Mouse (Mus musculus) T-helper 17 cell (primary cell): ENCODE results near the gene Papln.

Source experiments
- in situ Hi-C, 2 experiments: fragments of 300-600 bp; cut with MboI, MseI; formaldehyde crosslinking; loops; 1 replicate in 1 of 2; 2 replicates in 1 of 2; pipeline ENCODE4 v1.15.1; 2025; ENCODE audit warnings: high pct_unique_total_duplicates in 2 of 2

Gene Papln

GRCm38 (mm10) chr12:83763311-83764043 is at the start of gene Papln:
Gene Papln (plus strand): TSS chr12:83763634.
- in situ Hi-C loops = loop anchor here in 1 of 2 experiments (25.0 kb wide), 1 partner anchor 651 kb away; no protein-coding TSS in a partner anchor

- in situ Hi-C loops = no loop called here
These were observed 49.7 kb upstream of the Papln start for GRCm38 (mm10) chr12:83713749-83714148.

GRCm38 (mm10) chr12:83716416-83717184 is 46.8 kb upstream of the Papln start:
- in situ Hi-C loops = no loop called here

GRCm38 (mm10) chr12:83719431-83719830 is 44.0 kb upstream of the Papln start:
- in situ Hi-C loops = no loop called here

GRCm38 (mm10) chr12:83721281-83721680 is 42.2 kb upstream of the Papln start:
- in situ Hi-C loops = no loop called here

- in situ Hi-C loops = no loop called here
These were observed 40.4 kb upstream of the Papln start for GRCm38 (mm10) chr12:83723037-83723436.

- in situ Hi-C loops = no loop called here
These were observed 36.7 kb upstream of the Papln start for GRCm38 (mm10) chr12:83726510-83727308.

- in situ Hi-C loops = no loop called here
These were observed 31.2 kb upstream of the Papln start for GRCm38 (mm10) chr12:83732225-83732624.

- in situ Hi-C loops = no loop called here
These were observed 29.4 kb upstream of the Papln start for GRCm38 (mm10) chr12:83734047-83734446.

- in situ Hi-C loops = no loop called here
These were observed 27.2 kb upstream of the Papln start for GRCm38 (mm10) chr12:83736236-83736635.

- in situ Hi-C loops = no loop called here
These were observed 24.8 kb upstream of the Papln start for GRCm38 (mm10) chr12:83738651-83739050.

- in situ Hi-C loops = no loop called here
These were observed 21.7 kb upstream of the Papln start for GRCm38 (mm10) chr12:83741722-83742121.

- in situ Hi-C loops = no loop called here
These were observed 20.6 kb upstream of the Papln start for GRCm38 (mm10) chr12:83742834-83743233.

- in situ Hi-C loops = no loop called here
These were observed 19.7 kb upstream of the Papln start for GRCm38 (mm10) chr12:83743712-83744111.

GRCm38 (mm10) chr12:83749186-83749585 is 14.2 kb upstream of the Papln start:
- in situ Hi-C loops = no loop called here

- in situ Hi-C loops = loop anchor here in 1 of 2 experiments (25.0 kb wide), 1 partner anchor 640 kb away; no protein-coding TSS in a partner anchor
These were observed 10.9 kb upstream of the Papln start for GRCm38 (mm10) chr12:83752495-83752894.

GRCm38 (mm10) chr12:83758735-83759134 is 4.7 kb upstream of the Papln start:
- in situ Hi-C loops = loop anchor here in 1 of 2 experiments (25.0 kb wide), 1 partner anchor 646 kb away; no protein-coding TSS in a partner anchor

- in situ Hi-C loops = loop anchor here in 1 of 2 experiments (25.0 kb wide), 1 partner anchor 648 kb away; no protein-coding TSS in a partner anchor
These were observed 3.2 kb upstream of the Papln start for GRCm38 (mm10) chr12:83760201-83760600.

GRCm38 (mm10) chr12:83762706-83763105 is 728 bp upstream of the Papln start:
- in situ Hi-C loops = loop anchor here in 1 of 2 experiments (25.0 kb wide), 1 partner anchor 650 kb away; no protein-coding TSS in a partner anchor

GRCm38 (mm10) chr12:83764044-83764365 is 571 bp downstream of the Papln start:
- in situ Hi-C loops = loop anchor here in 1 of 2 experiments (25.0 kb wide), 1 partner anchor 652 kb away; no protein-coding TSS in a partner anchor

- in situ Hi-C loops = loop anchor here in 1 of 2 experiments (25.0 kb wide), 1 partner anchor 652 kb away; no protein-coding TSS in a partner anchor
These were observed 1.1 kb downstream of the Papln start for GRCm38 (mm10) chr12:83764519-83764918.
